Mouse (Mus musculus) gastrocnemius, postnatal 36 days (tissue): ENCODE measurements around the gene Slc25a20. TPM values are rescaled to one million over a fixed set of nuclear protein-coding genes. Genes with fewer than 3 reads are reported as not detected.
"Not testable (repeated sequence)": the region's sequence is repeated elsewhere in the genome, so short reads cannot be mapped to it uniquely, and the experiment has no call there.

Experiments
- DNase-seq, 2 experiments: peaks; one replicate each; pipeline ENCODE4 v3.0.0; 2022
- intact Hi-C: fragments of 180-260 bp; cut with DNase I; formaldehyde crosslinking; loops from one replicate; pipeline ENCODE4 v1.15.1; 2025
- long read RNA-seq, 2 experiments: library from polyadenylated mRNA; stranded (forward); transcript quantifications; one replicate each; pipeline ENCODE4 v2.0.0; 2021
- total RNA-seq, 2 experiments: library from RNA; stranded (reverse); gene quantifications; 2 replicates each; pipeline ENCODE4 v1.2.3; 2021

Slc25a20 gene
- 10 to 100 TPM; 59.0 to 75.5 TPM for total RNA-seq
- long read RNA-seq, experiment 1, transcript Slc25a20-201 (9 exons, 1,783 nt), result major isoform, 18 of 26 reads
- long read RNA-seq, experiment 1, partial matches to known transcripts, result 8 of 26 reads
- long read RNA-seq, experiment 1, other reads (novel, unspliced or antisense), result 0 of 26 reads
- long read RNA-seq, experiment 2, transcript Slc25a20-201 (9 exons, 1,783 nt), result major isoform, 26 of 36 reads
- long read RNA-seq, experiment 2, partial matches to known transcripts, result 3 of 36 reads
- long read RNA-seq, experiment 2, other reads (novel, unspliced or antisense), result 7 of 36 reads

GRCm38 (mm10) chr9:108661677-108662612 is at the start of gene Slc25a20:
Gene Slc25a20 (plus strand): TSS chr9:108662088.
- intact Hi-C loops, result no loop called here

GRCm38 (mm10) chr9:108617301-108617700 is 44.6 kb upstream of the Slc25a20 start:
- intact Hi-C loops, result no loop called here
- DNase-seq, result no peak

More at GRCm38 (mm10) chr9:108661677-108662612, at the start of gene Slc25a20:
- DNase-seq, result peak; percentile 69 to 75

- intact Hi-C loops, result no loop called here
- no peak for DNase-seq
Measured at GRCm38 (mm10) chr9:108626498-108626897, 35.4 kb upstream of the Slc25a20 start.

GRCm38 (mm10) chr9:108628141-108628540 is 33.7 kb upstream of the Slc25a20 start:
- no peak for DNase-seq
- intact Hi-C loops, result no loop called here

GRCm38 (mm10) chr9:108630683-108631082 is 31.2 kb upstream of the Slc25a20 start:
- intact Hi-C loops, result loop anchor here (5.0 kb wide), 1 partner anchor 33 kb away; the partner anchor contains the start of gene P4htm

GRCm38 (mm10) chr9:108631631-108632256 is 30.1 kb upstream of the Slc25a20 start:
- intact Hi-C loops, result loop anchor here (5.0 kb wide), 1 partner anchor 34 kb away; the partner anchor contains the start of gene P4htm
- DNase-seq, result no peak

More at GRCm38 (mm10) chr9:108630683-108631082, 31.2 kb upstream of the Slc25a20 start:
- DNase-seq, result no peak

GRCm38 (mm10) chr9:108632375-108632774 is 29.5 kb upstream of the Slc25a20 start:
- no peak for DNase-seq
- intact Hi-C loops, result loop anchor here (5.0 kb wide), 1 partner anchor 35 kb away; the partner anchor contains the start of gene P4htm

GRCm38 (mm10) chr9:108633846-108634245 is 28.0 kb upstream of the Slc25a20 start:
- DNase-seq, result no peak
- intact Hi-C loops, result loop anchor here (5.0 kb wide), 1 partner anchor 37 kb away; the partner anchor contains the start of gene P4htm

GRCm38 (mm10) chr9:108635415-108635814 is 26.5 kb upstream of the Slc25a20 start:
- DNase-seq, result no peak
- intact Hi-C loops, result loop anchor here (5.0 kb wide), 1 partner anchor 48 kb away; no protein-coding TSS in a partner anchor

GRCm38 (mm10) chr9:108639825-108640224 is 22.1 kb upstream of the Slc25a20 start:
- intact Hi-C loops, result loop anchor here (5.0 kb wide), 1 partner anchor 53 kb away; no protein-coding TSS in a partner anchor
- no peak for DNase-seq

- intact Hi-C loops, result no loop called here
- DNase-seq, result no peak
Measured at GRCm38 (mm10) chr9:108648166-108648565, 13.7 kb upstream of the Slc25a20 start.

GRCm38 (mm10) chr9:108648611-108649560 is 13.0 kb upstream of the Slc25a20 start, which contains the start of gene Arih2:
Gene Arih2 (minus strand): TSS chr9:108649386.
- peak; percentile 89 to 90 for DNase-seq
- intact Hi-C loops, result no loop called here

- intact Hi-C loops, result no loop called here
- DNase-seq, result no peak
Measured at GRCm38 (mm10) chr9:108649561-108650440, 12.1 kb upstream of the Slc25a20 start.

GRCm38 (mm10) chr9:108654566-108655464 is 7.1 kb upstream of the Slc25a20 start:
- intact Hi-C loops, result no loop called here
- no peak for DNase-seq

- DNase-seq, intact Hi-C loops: not testable (repeated sequence)
Measured at GRCm38 (mm10) chr9:108655865-108656264, 6.0 kb upstream of the Slc25a20 start.

GRCm38 (mm10) chr9:108662660-108663059 is 772 bp downstream of the Slc25a20 start:
- DNase-seq, result no peak
- intact Hi-C loops, result no loop called here

- no peak for DNase-seq
- intact Hi-C loops, result no loop called here
Measured at GRCm38 (mm10) chr9:108669875-108670274, 8.0 kb downstream of the Slc25a20 start.
